Mouse (Mus musculus) kidney, embryonic 14.5 days (tissue): ENCODE results near the gene Nfe2l1. TPM values are rescaled to one million over a fixed set of nuclear protein-coding genes. Genes with fewer than 3 reads are reported as not detected.

Experiments used
- ATAC-seq: fragments of 200-750 bp; cut with Nextera tagmentation; 2 replicates; pipeline ENCODE4 v1.8.0; 2017; ENCODE audit warnings: moderate number of reproducible peaks, mild to moderate bottlenecking, moderate TSS enrichment, moderate library complexity; ENCODE audit not compliant: low FRiP score, low TSS enrichment
- H3K27ac ChIP-seq: fragments of 300-500 bp; sonication (generic); 2 replicates; pipeline ENCODE4 v1.5.1; 2014; ENCODE audit warnings: low read depth, mild to moderate bottlenecking, low read length, moderate library complexity, mixed read lengths
- H3K27me3 ChIP-seq: fragments of 300-500 bp; sonication (generic); 2 replicates; pipeline ENCODE4 v1.6.1; 2014; ENCODE audit warnings: mild to moderate bottlenecking, low read length; ENCODE audit not compliant: control insufficient read depth, insufficient read depth
- H3K36me3 ChIP-seq: fragments of 300-500 bp; sonication (generic); 2 replicates; pipeline ENCODE4 v1.6.1; 2014; ENCODE audit warnings: low read length, mixed read lengths; ENCODE audit not compliant: control insufficient read depth, insufficient read depth
- H3K4me1 ChIP-seq: fragments of 300-500 bp; sonication (generic); 2 replicates; pipeline ENCODE4 v1.6.1; 2014; ENCODE audit warnings: low read length, mixed read lengths; ENCODE audit not compliant: control insufficient read depth, insufficient read depth
- H3K4me2 ChIP-seq: fragments of 300-500 bp; sonication (generic); replicated peaks from 2 replicates; pipeline ENCODE4 v1.6.1; 2014; ENCODE audit warnings: low read depth, mild to moderate bottlenecking, low read length
- H3K4me3 ChIP-seq: fragments of 300-500 bp; sonication (generic); 2 replicates; pipeline ENCODE4 v1.5.1; 2014; ENCODE audit warnings: mild to moderate bottlenecking, low read length
- H3K9ac ChIP-seq: fragments of 300-500 bp; sonication (generic); 2 replicates; pipeline ENCODE4 v1.6.1; 2014; ENCODE audit warnings: low read depth, mild to moderate bottlenecking, low read length, moderate library complexity
- H3K9me3 ChIP-seq: fragments of 300-500 bp; sonication (generic); 2 replicates; pipeline ENCODE4 v1.6.1; 2016; ENCODE audit warnings: low read length; ENCODE audit not compliant: control insufficient read depth
- WGBS: fragments of 180-500 bp; shearing (Covaris S2); extraction: QIAGEN DNeasy Blood & Tissue Kit; methylation state at CpG from one replicate; pipeline ENCODE4 v1.1.7; 2014; 5-methylcytosine and 5-hydroxymethylcytosine counted together
- polyA plus RNA-seq: library from polyadenylated mRNA; unstranded; fragments of >200 nt; fragmentation: Nextera tagmentation; extraction: Ambion mirVana; gene quantifications from 2 replicates; pipeline ENCODE4 v1.2.1, GENCODE M21; 2014

Gene Nfe2l1
- polyA plus RNA-seq, 1 experiment from 2014 or later: 43.2 TPM

GRCm38 (mm10) chr11:96872441-96873379 lies 42.9 kb upstream of the Nfe2l1 start:
- Histone ChIP-seq H3K9me3 (no peaks in the 10 kb centered on the region), H3K4me2 (no peak overlapping the region; the same call in 1 of the 2 replicates), H3K9ac (no peak overlapping the region), H3K36me3 (no peaks in the 10 kb centered on the region), H3K27ac (peak overlapping the region; percentile 43; the same call in 1 of the 2 replicates), H3K4me1 (peaks cover 20% of the 10 kb centered on the region), H3K27me3 (peaks cover 6% of the 10 kb centered on the region; the same call in 1 of the 2 replicates), H3K4me3 (no peak overlapping the region)
- ATAC-seq: peak; percentile 21; the same call in 1 of the 2 replicates
- WGBS: 12% methylated on average over 24 of the region's 24 CpGs

GRCm38 (mm10) chr11:96867149-96867548 lies 37.4 kb upstream of the Nfe2l1 start:
- H3K4me3 ChIP-seq: no peak overlapping the region
- no peaks in the 10 kb centered on the region for H3K9me3 ChIP-seq
- peak; percentile 46; the same call in 1 of the 2 replicates for ATAC-seq
- no peak overlapping the region for H3K4me2 ChIP-seq
- no peak overlapping the region for H3K9ac ChIP-seq
- H3K4me1 ChIP-seq: peaks cover 13% of the 10 kb centered on the region; the same call in 1 of the 2 replicates
- WGBS: 16% methylated on average over 5 of the region's 5 CpGs
- no peaks in the 10 kb centered on the region for H3K27me3 ChIP-seq
- H3K27ac ChIP-seq: no peak overlapping the region
- H3K36me3 ChIP-seq: no peaks in the 10 kb centered on the region

- no peak for ATAC-seq
- H3K4me2 ChIP-seq: peak overlapping the region; percentile 34
- H3K9me3 ChIP-seq: no peaks in the 10 kb centered on the region
- peaks cover 21% of the 10 kb centered on the region; the same call in 1 of the 2 replicates for H3K4me1 ChIP-seq
- no peak overlapping the region; the same call in 1 of the 2 replicates for H3K9ac ChIP-seq
- peak overlapping the region; percentile 62; the same call in 1 of the 2 replicates for H3K27ac ChIP-seq
- H3K4me3 ChIP-seq: peak overlapping the region; percentile 3
- H3K36me3 ChIP-seq: no peaks in the 10 kb centered on the region
- 20% methylated on average over 26 of the region's 26 CpGs for WGBS
- no peaks in the 10 kb centered on the region for H3K27me3 ChIP-seq
These were observed 33.6 kb upstream of the Nfe2l1 start for GRCm38 (mm10) chr11:96863206-96863995.

GRCm38 (mm10) chr11:96862534-96862933 lies 32.8 kb upstream of the Nfe2l1 start:
- H3K4me2 ChIP-seq: peak overlapping the region; percentile 83
- H3K36me3 ChIP-seq: no peaks in the 10 kb centered on the region
- 44% methylated on average over 12 of the region's 12 CpGs for WGBS
- H3K27me3 ChIP-seq: no peaks in the 10 kb centered on the region
- ATAC-seq: no peak
- no peaks in the 10 kb centered on the region for H3K9me3 ChIP-seq
- peaks cover 21% of the 10 kb centered on the region; the same call in 1 of the 2 replicates for H3K4me1 ChIP-seq
- H3K9ac ChIP-seq: no peak overlapping the region
- peak overlapping the region; percentile 49; the same call in 1 of the 2 replicates for H3K4me3 ChIP-seq
- peak overlapping the region; percentile 62; the same call in 1 of the 2 replicates for H3K27ac ChIP-seq

- under 1% methylated on average over 31 of the region's 31 CpGs for WGBS
- no peaks in the 10 kb centered on the region for H3K36me3 ChIP-seq
- no peaks in the 10 kb centered on the region for H3K9me3 ChIP-seq
- H3K27ac ChIP-seq: peak overlapping the region; percentile 37; the same call in 1 of the 2 replicates
- ATAC-seq: peak; percentile 87
- peak overlapping the region; percentile 83 for H3K4me2 ChIP-seq
- H3K27me3 ChIP-seq: no peaks in the 10 kb centered on the region
- peak overlapping the region; percentile 47 for H3K9ac ChIP-seq
- H3K4me3 ChIP-seq: peak overlapping the region; percentile 49
- peaks cover 21% of the 10 kb centered on the region; the same call in 1 of the 2 replicates for H3K4me1 ChIP-seq
These were observed 32.1 kb upstream of the Nfe2l1 start for GRCm38 (mm10) chr11:96861878-96862289.

GRCm38 (mm10) chr11:96861446-96861845 lies 31.7 kb upstream of the Nfe2l1 start:
- ATAC-seq: peak; percentile 43
- peaks cover 21% of the 10 kb centered on the region; the same call in 1 of the 2 replicates for H3K4me1 ChIP-seq
- H3K9me3 ChIP-seq: no peaks in the 10 kb centered on the region
- H3K4me3 ChIP-seq: peak overlapping the region; percentile 49
- 3% methylated on average over 20 of the region's 20 CpGs for whole genome bisulfite sequencing
- no peaks in the 10 kb centered on the region for H3K36me3 ChIP-seq
- peak overlapping the region; percentile 37; the same call in 1 of the 2 replicates for H3K27ac ChIP-seq
- H3K4me2 ChIP-seq: peak overlapping the region; percentile 83
- no peaks in the 10 kb centered on the region for H3K27me3 ChIP-seq
- peak overlapping the region; percentile 47 for H3K9ac ChIP-seq

GRCm38 (mm10) chr11:96860564-96860963 lies 30.8 kb upstream of the Nfe2l1 start:
- 12% methylated on average over 8 of the region's 8 CpGs for WGBS
- Histone ChIP-seq H3K9me3 (no peaks in the 10 kb centered on the region), H3K4me3 (no peak overlapping the region), H3K36me3 (no peaks in the 10 kb centered on the region), H3K27ac (no peak overlapping the region), H3K4me2 (peak overlapping the region; percentile 83; the same call in 1 of the 2 replicates), H3K27me3 (no peaks in the 10 kb centered on the region), H3K4me1 (peaks cover 21% of the 10 kb centered on the region; the same call in 1 of the 2 replicates), H3K9ac (no peak overlapping the region)
- ATAC-seq: peak; percentile 53

- H3K4me3 ChIP-seq: no peak overlapping the region
- no peaks in the 10 kb centered on the region for H3K36me3 ChIP-seq
- no peak overlapping the region for H3K9ac ChIP-seq
- ATAC-seq: no peak
- peaks cover 21% of the 10 kb centered on the region; the same call in 1 of the 2 replicates for H3K4me1 ChIP-seq
- WGBS: 87% methylated on average over 4 of the region's 4 CpGs
- H3K27me3 ChIP-seq: no peaks in the 10 kb centered on the region
- no peak overlapping the region for H3K4me2 ChIP-seq
- no peak overlapping the region for H3K27ac ChIP-seq
- H3K9me3 ChIP-seq: no peaks in the 10 kb centered on the region
These were observed 29.9 kb upstream of the Nfe2l1 start for GRCm38 (mm10) chr11:96859635-96860034.
